Mouse (Mus musculus): ENCODE measurements around the gene Akap7.

- TF ChIP-seq POLR2A (IDR thresholded peaks at IDR 0.05; ENCODE audit: insufficient read length, low read depth) (no peak), USF1 (IDR thresholded peaks at IDR 0.05; ENCODE audit: low read depth) (no peak), MAX (IDR thresholded peaks at IDR 0.05; ENCODE audit: low read depth) (no peak), MYOD1 (IDR thresholded peaks at IDR 0.05; ENCODE audit: control insufficient read depth in 1 of 3, insufficient read length in 2 of 3, low read depth in 2 of 3) (no peak), TCF12 (IDR thresholded peaks at IDR 0.05; ENCODE audit: insufficient read depth, poor library complexity, severe bottlenecking) (no peak), TCF3 (IDR thresholded peaks at IDR 0.05; ENCODE audit: insufficient read length, low read depth) (no peak), SRF (IDR thresholded peaks at IDR 0.05; ENCODE audit: control insufficient read depth, insufficient read length, low read depth) (no peak), MYOG (IDR thresholded peaks at IDR 0.05; ENCODE audit: control insufficient read depth in 1 of 3, insufficient read depth in 1 of 3, insufficient read length in 2 of 3, low read depth in 2 of 3) (no peak), E2F4 (IDR thresholded peaks at IDR 0.05; ENCODE audit: insufficient read depth) (no peak), POLR2AphosphoS2 (IDR thresholded peaks at IDR 0.05; ENCODE audit: insufficient read length, low read depth) (no peak)
These were observed 11.4 kb downstream of the Akap7 start for GRCm38 (mm10) chr10:25296286-25296656.
